Mouse (Mus musculus) CD8-positive naive resting alpha-beta T cell, adult 2 months (primary cell): ENCODE data around the gene Pla1a.
"Not testable (repeated sequence)": the region's sequence is repeated elsewhere in the genome, so short reads cannot be mapped to it uniquely, and the experiment has no call there.

ENCODE experiments used
- DNase-seq, 2 experiments: peaks; one replicate each; pipeline ENCODE4 v3.0.0; 2022; ENCODE audit warnings: low read depth in 2 of 2, low spot score in 2 of 2

Pla1a gene

GRCm38 (mm10) chr16:38432498-38433425 is at the start of gene Pla1a:
TSS of gene Pla1a (minus strand) at chr16:38433145.
- no peak for DNase-seq

DNA sequence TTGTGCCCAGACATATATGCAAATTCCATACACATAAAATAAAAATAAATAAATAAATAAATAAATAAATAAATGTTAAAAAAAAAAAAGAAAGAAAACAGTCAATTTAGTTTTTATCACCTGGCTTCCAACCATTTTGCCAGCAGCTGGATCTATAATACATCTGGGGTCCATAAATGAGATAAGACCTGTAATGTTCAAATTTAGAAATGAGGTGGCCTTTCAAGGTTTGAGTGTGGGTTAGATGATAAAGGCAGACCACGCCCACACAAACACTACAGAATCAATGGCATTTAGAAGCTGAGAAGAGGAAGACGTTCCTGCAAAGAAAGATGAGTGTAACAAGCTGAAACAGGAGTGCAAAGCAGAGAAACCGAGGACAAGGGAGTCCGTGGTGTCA is 48.4 kb upstream of the Pla1a start:
- no peak for DNase-seq

DNA sequence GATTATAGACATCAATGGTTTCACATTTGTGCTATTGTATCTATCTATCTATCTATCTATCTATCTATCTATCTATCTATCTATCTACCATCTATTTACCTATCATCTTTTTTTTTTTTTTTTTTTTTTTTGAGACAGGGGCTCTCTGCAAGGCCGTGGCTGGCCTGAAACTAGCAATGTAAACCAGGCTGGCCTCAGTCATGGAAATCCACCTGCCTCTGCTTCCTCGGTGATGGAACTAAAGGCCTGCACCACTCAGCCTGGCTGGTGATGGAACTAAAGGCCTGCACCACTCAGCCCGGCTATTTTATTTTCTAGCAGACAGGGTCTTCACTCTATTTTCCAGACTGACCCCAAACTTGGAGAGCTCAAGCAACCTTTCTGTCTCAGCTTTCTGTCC is 45.4 kb upstream of the Pla1a start:
- DNase-seq, result no peak

- not testable (repeated sequence) for DNase-seq
Measured at GRCm38 (mm10) chr16:38477241-38477608, 44.3 kb upstream of the Pla1a start.

DNA sequence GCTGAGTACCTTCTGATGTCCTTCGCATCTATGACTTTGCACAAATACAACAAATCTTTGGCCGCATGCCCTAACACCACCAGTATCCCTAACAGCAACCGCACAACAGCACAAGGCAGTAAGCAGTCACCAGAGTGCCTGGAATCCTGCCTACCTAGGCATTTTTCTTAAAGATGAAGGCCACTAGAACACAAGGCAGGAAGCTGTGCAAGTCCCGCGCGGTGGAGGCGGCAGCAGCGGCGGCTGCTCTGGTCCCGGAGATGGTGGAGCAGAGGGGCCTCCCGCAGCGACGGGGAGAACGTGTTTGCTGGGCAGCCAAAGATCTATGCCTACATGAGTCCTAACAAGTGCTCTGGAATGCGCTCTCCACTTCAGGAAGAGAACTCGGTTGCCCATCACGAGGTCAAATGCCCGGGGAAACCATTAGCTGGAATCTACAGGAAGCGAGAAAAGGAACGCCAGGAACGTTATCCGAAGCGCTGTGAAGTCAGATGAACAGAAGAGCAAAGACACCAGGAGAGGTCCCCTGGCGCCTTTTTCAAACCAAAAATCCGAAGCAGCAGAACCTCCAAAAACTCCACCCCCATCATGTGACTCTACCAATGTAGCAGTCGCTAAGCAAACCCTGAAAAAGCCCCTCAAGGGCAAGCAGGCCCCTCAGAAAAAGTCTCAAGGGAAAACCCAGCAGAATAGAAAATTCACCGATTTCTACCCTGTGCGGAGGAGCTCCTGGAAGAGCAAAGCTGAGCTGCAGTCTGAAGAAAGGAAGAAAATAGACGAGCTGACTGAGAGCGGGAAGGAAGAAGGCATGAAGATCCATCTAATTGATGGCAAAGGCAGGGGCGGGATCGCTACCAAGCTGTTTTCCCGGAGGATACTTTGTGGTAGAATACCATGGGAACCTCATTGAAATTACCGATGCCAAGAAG is 43.6 kb upstream of the Pla1a start:
- DNase-seq, result peak; percentile 27 to 47

DNA sequence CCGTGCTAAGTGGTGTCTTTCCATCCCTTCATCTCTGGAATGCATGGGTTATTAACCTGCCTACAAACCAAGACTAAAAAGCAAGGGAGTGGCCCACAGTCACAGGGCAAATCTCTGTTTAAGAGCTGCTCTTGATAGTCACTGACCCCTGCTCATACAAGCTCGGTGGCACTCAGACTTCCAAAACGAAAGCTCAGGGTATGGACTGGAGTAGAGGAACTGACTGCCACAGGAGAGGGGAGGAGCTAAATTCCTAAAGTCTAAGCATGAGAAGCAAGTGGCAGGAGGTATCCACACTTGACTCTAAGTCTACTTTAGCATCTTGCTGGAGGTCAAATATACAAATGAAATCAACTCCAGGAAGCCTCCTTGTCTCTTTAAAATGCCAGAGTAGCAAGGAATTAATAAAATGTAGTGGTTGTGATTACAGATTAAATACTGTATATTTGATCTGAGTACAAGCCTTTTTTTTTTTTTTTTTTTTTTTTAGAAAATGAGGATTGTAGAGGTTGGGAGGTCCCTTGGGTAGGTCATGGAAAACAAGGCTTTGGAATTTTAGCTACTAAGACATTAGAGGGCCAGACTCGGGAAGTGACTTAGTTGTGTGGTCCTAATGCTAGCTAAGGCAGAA is 42.9 kb upstream of the Pla1a start:
- DNase-seq, result no peak

- no peak for DNase-seq
Measured at GRCm38 (mm10) chr16:38474677-38475286, 41.8 kb upstream of the Pla1a start.

DNA sequence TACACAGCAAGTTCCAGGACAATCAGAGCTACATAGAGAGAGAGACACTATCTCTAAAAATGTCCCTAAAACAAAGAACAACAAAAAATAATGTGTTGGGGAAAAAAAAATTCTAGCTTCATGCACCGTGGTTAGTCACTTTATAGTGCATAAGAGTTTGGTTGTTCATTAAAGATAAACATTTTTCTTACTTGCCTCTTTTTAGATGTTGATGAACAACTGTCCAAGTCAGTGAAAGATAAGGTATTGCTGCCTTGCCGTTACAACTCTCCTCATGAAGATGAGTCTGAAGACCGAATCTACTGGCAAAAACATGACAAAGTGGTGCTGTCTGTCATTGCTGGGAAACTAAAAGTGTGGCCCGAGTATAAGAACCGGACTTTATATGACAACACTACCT is 40.7 kb upstream of the Pla1a start:
- DNase-seq, result no peak

DNA sequence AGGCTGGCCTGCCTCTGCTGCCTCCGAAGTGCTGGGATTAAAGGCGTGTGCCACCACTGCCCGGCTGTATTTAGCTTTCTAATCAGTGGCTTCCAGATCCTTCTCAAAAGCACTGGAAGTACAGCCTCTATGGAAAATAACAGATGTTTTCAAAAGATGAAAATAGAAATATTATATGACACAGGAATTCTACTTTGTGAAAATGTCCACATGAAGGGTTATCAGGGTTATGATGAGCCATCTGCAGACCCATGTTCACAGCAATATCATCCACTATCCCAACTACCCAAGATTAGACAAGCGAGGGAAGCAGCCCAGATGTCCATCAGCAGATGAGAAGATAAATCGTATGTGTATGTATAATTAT is 39.5 kb upstream of the Pla1a start:
- no peak for DNase-seq

DNA sequence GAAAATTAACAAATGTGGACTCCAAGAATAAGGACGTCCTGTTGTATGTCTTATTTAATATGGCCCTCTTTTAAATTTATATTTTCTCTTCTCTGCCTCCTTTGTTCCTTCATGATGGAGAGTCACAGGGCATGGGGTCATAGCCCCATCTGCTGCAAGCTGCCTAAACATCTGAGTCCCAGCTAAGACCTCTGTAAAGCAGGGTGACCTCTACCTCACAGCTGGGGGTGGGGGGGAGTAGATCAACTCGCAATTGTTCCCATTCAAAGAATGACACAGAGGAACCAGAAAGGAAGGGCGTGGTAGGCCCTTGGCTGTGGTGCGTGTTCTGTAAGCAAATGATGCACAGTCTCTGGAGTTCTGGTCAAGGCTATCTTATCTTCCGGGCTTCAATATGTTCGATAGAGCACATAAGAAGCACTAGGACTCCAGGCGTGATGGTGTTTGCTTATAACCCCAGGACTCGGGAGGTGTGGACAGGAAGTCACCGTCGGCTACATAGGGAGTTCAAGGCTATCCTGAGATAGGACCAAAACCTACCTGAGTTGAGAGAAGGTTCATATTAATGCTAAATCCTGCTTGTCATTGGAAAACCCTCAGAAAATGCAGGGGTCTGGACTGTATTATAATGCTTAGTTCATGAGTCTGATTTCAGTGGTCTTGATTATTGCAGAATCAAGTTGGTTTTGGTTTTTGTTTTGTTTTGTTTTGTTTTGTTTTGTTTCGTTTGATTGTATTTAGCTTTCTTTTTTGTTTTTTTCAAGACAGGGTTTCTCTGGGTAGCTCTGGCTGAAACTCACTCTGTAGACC is 39.0 kb upstream of the Pla1a start:
- no peak for DNase-seq

DNA sequence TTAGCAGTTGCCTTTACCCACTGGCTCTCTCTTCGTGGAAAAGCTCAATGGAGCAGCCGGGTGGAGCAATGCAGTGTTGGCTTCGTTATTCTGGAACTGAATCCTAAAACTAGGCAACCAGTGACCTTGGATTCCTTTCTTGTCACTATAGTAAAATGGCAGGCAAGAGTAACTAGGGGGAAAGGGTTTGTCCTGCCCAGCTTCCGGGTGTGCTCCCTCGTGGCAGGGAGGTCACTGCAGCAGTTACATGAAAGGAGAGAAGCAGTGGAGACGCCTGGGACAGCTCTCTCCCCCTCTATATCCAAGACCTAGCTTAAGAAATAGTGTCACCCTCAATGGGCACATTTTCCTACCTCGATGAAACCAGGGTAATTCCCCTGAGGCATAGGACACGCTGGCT is 36.5 kb upstream of the Pla1a start:
- DNase-seq, result no peak

DNA sequence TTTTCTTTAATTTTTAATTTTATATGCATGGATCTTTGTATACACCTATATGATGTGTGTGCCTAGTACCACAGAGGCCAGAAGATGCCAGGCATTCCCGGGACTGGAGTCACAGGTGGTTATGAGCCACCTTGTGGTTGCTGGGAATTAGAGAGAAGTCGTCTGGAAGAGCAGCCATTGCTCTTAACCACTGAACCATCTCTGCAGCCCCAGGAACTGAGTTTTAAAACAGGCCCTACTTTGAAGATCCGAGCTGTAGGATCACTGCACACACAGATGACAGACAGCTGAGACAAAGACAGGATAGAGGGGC is 35.7 kb upstream of the Pla1a start:
- DNase-seq, result no peak

DNA sequence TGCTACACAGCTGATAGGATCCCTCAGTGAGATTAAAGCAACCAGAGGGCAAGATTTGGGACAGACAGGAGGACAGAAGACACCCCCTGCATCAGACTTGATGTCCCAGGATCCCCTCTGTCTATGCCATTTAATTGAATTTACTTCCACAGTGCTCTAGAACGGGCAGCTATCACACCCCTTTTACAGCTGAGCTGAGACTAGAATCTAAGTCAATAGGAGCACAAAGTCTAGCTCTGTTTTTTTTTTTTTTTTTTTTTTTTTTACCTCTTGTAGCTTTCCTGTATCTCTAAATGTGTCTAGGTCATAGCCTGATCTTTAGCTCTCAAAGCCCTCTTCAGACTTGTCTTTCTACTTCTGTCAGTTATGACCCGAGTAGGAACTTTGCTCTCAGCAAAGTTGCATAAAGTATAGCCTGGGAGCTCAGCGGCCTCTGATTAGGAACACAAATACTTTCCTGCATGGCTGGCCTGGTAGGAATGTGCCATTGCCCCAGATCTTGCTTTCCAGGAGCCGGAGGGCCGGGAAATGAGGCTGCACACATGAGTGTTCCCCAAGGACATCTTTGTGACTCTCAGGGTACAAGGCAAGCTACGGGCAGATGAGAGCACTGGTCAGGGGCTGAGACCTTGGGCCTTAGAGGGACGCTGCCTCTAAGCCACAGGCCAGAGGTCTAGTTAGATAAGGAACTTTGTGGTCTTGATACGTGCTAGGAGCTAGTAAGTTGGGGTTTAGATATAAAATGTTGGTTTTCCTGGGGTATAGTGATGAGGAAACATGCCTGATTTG is 35.2 kb upstream of the Pla1a start:
- no peak for DNase-seq

DNA sequence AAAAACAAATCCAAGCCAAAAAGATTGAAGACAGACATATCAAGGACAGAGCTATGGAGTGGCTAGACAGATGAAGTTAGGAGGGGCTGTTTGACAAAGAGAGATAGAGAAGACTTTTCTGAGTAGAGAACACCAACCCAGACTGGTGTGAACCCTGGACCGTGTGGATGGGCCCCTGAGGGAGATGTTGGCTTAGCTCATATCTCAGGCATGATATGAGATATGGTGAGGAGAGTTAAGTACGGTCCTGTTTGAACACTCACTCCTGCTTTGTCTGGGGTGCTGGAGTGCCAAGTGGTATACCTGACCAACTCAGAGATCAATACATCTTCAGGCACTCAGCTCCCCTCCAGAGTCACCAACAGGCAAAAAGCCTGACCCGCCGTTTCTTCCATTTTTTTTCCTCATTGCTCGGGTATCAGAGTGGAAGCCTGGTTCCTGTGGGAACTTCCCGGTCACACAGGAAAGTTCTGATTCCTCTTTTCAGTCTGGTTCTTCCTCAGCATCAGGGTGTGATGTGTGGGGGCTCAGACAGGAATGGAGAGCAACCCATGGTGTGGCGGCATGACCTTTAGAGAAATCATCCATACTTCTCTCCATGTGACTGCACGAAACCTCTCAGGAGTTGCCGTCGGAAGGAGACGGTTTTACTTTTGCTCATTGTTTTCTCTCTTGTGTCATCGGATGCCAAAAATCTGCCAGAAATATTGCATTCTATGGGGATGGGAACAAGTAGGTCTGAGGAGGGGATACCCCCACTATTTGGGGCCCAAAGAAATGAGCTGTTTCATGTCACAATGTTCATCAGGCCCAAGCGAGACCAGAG is 34.4 kb upstream of the Pla1a start:
- DNase-seq, result no peak

GRCm38 (mm10) chr16:38466089-38466488 is 33.1 kb upstream of the Pla1a start:
- no peak for DNase-seq

DNA sequence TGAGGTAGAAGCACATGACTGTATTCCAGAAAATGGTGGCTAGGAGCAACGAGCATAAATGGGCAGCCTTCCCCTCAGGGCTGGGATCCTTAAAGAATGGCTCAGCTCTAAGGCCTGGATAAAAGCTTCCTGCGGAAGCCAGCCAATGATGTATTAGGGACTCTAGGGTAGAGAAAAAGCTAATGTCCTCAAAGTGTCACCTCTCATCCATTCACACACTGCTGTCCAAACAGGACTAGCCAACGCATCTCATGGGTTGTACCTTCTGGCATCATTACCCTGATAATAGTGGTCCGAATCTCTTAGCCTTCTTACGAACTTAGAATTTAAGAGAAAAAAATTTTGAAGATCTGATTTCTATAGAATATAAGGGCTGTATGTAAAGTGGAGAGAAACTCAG is 30.4 kb upstream of the Pla1a start:
- no peak for DNase-seq

DNA sequence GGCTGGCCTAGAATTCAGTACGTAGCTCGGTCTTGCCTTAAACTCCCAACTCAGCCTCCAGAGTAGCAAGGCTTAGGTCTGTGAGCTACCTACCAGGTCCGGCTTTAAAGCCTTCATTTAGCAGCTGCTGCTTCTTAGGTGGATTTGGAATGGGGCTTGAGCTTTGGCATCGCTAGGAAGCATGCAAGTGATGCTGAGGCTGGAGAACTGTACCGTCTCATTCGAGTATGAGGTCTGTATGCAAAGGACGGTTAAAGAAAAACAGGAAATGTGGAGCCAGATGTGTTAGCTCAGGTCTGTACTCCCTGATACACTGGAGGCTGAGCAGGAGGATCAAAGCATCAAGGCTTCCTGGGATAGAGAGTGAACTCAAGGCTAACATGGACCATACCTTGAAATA is 29.2 kb upstream of the Pla1a start:
- DNase-seq, result no peak

DNA sequence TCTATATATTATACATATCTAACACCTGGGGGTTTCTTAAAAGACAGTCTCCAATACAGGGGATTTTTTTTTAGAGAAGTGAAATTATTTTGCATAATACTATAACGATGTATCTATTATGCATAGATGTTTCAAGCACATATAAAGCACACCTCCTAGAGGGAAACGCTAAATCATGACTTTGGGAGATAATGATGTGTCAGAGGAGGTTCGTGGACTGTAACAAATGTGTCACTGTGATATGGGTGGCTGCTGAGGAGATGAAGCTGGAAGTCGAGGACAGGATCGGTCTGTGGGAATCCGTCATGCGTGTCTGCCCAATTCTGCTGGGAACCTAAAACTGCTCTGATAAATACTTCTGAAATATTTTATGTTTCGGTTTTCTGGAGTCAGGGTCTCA is 28.8 kb upstream of the Pla1a start:
- DNase-seq, result no peak

GRCm38 (mm10) chr16:38459990-38460389 is 27.0 kb upstream of the Pla1a start:
- no peak for DNase-seq
